Mouse (Mus musculus) layer of hippocampus, adult 2 months (tissue): Measurements from ENCODE around the gene B3glct. TPM values are rescaled to one million over a fixed set of nuclear protein-coding genes. Genes with fewer than 3 reads are reported as not detected.

ENCODE experiments used
- DNase-seq, 2 experiments: peaks; one replicate each; pipeline ENCODE4 v3.0.0; 2022; ENCODE audit warnings: low spot score in 2 of 2
- H3K27ac ChIP-seq: fragments of 200-600 bp; 2 replicates; pipeline ENCODE4 v1.8.1; 2022
- H3K4me3 ChIP-seq: fragments of 200-600 bp; 2 replicates; pipeline ENCODE4 v1.8.1; 2022; ENCODE audit warnings: mild to moderate bottlenecking
- CTCF ChIP-seq: fragments of 200-600 bp; conservative IDR thresholded peaks from 2 replicates; pipeline ENCODE4 v1.8.1; 2022; ENCODE audit warnings: antibody characterized with exemption, mild to moderate bottlenecking, moderate library complexity
- total RNA-seq, 2 experiments: library from RNA; stranded (reverse); gene quantifications; 2 replicates each; pipeline ENCODE4 v1.2.3; 2021

The B3glct gene
- total RNA-seq, 2 experiments from 2014 or later: 10.7 to 11.9 TPM

DNA sequence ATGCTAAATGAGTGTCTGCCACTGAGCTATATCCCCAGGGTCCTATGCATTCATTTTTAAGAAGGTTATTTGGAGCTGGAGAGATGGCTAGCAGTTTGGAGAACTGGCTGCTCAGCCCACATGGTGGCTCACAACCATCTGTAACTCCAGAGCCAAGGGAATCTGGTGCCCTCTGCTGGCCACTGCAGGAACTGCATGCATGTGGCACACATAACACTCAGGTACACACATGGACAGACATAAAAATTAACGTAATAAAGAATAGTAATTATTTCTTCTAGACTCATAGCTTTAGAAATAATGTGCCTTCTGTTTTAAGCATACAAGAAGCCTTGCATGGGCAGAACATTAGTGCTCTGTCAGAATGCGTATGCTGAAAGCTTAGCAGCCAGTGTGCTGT is 102.4 kb downstream of the B3glct start:
- DNase-seq: no peak
- peak; percentile 76 for TF ChIP-seq CTCF
- Histone ChIP-seq H3K4me3 (no peak overlapping the region), H3K27ac (no peak overlapping the region)

DNA sequence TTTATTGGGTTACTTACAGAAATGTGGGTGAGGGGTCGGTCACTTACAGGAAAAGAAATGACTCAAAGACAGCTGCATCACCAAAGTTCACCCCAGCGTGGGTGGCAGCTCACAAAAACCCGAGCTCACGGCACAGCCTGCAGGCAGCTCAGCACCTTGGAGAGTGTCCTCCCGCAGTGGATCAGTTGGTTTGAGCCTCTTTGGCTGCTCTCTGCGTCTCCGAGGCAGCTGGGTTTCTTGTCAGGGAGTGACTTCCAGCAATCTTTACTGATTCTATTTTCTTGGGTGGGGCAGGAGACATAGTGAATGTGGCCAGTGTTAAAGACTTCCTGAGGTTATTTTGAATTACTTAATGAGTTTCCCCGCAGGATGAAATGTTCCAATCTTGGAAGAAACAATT is 112.1 kb downstream of the B3glct start:
- Histone ChIP-seq H3K4me3 (no peak overlapping the region), H3K27ac (no peak overlapping the region)
- no peak for TF ChIP-seq CTCF
- DNase-seq: no peak

DNA sequence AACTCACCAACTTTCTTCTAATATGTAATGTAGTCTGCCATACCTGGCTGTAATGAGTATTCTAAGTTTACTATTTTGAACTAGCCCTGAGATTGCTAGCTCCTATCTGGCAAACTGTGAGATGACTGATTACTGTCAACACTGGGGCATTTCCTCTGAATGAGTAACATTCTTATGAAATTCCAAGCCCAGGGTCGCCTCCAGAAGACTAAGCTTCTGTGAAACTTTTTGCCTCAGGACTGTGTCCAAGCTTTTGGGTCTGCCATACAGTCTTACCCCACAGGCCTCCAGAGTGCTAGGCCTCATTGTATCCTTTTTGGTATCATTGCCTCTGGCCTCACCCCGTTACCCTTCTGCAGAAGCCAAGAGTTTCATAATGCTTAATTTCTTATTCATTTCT is 132.0 kb downstream of the B3glct start:
- DNase-seq: no peak
- Histone ChIP-seq H3K4me3 (no peak overlapping the region), H3K27ac (no peak overlapping the region)
- TF ChIP-seq CTCF: no peak

DNA sequence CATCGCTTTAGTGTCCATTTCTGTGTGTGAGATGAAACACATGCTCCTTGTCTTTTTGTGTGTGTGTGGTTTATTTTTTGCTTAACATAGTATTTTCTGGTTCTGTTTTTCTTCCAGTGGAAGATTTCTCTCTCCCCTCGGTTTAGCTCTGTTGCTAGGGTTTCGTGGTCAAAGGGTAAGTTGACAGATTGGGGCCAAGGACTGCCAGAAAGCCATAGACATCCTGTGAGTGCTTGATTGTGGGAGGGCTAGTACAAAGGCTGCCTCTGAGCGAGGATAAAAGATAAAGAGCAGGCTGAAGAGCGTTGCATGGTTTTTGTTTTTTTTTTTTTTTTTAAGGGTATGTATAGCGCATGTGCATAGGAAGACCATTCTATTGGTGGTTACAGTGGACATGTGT is 133.8 kb downstream of the B3glct start:
- DNase-seq: no peak
- Histone ChIP-seq H3K27ac (no peak overlapping the region), H3K4me3 (no peak overlapping the region)
- TF ChIP-seq CTCF: no peak

Other genes with a start within 250 kb of the B3glct start
- under 1 TPM; 0.49 to 0.69 TPM for gene Tex26, start 238.6 kb upstream of the B3glct start, total RNA-seq
- gene Wdr95, start 149.6 kb upstream of the B3glct start, total RNA-seq: 1 to 10 TPM in 1 of 2 experiments, under 1 TPM in 1; 0.41 to 1.0 TPM
- gene Hsph1, start 41.9 kb upstream of the B3glct start, total RNA-seq: 100 to 1,000 TPM; 337 to 340 TPM